Mouse (Mus musculus) brain, embryonic 14.5 days (tissue): ENCODE data around the gene Pip5kl1. TPM values are rescaled to one million over a fixed set of nuclear protein-coding genes. Genes with fewer than 3 reads are reported as not detected.

Experiments used
- DNase-seq: peaks from one replicate; pipeline ENCODE4 v3.0.0-alpha.2; 2011; ENCODE audit warnings: low read depth
- CTCF ChIP-seq: fragments of 200-500 bp; IDR thresholded peaks from 2 replicates; pipeline ENCODE4 v1.5.1; 2012; ENCODE audit warnings: inconsistent platforms, mild to moderate bottlenecking, moderate library complexity, borderline replicate concordance; ENCODE audit not compliant: insufficient read depth, insufficient read length; ENCODE audit errors: extremely low read depth
- POLR2A ChIP-seq: fragments of 200-500 bp; IDR thresholded peaks from 2 replicates; pipeline ENCODE4 v1.6.1; 2012; ENCODE audit warnings: mild to moderate bottlenecking, inconsistent platforms, borderline replicate concordance; ENCODE audit not compliant: poor library complexity, insufficient read depth, insufficient read length, severe bottlenecking; ENCODE audit errors: extremely low read depth
- polyA plus RNA-seq: library from polyadenylated mRNA; depleted of rRNA; stranded (reverse); fragments of >200 nt; gene quantifications from 2 replicates; pipeline ENCODE4 v1.2.3, GENCODE M21; 2012

Gene Pip5kl1
- polyA plus RNA-seq, 1 experiment, result 13.2 TPM

GRCm38 (mm10) chr2:32596725-32597124, 22.1 kb downstream of the Pip5kl1 start:
- DNase-seq, result peak; percentile 74
- TF ChIP-seq POLR2A, result no peak
- TF ChIP-seq CTCF, result no peak

- no peak for TF ChIP-seq CTCF
- TF ChIP-seq POLR2A, result no peak
- DNase-seq, result no peak
Observed at GRCm38 (mm10) chr2:32597248-32597647, 22.7 kb downstream of the Pip5kl1 start.

GRCm38 (mm10) chr2:32597699-32598098, 23.1 kb downstream of the Pip5kl1 start:
- no peak for TF ChIP-seq CTCF
- TF ChIP-seq POLR2A, result no peak
- no peak for DNase-seq

DNA sequence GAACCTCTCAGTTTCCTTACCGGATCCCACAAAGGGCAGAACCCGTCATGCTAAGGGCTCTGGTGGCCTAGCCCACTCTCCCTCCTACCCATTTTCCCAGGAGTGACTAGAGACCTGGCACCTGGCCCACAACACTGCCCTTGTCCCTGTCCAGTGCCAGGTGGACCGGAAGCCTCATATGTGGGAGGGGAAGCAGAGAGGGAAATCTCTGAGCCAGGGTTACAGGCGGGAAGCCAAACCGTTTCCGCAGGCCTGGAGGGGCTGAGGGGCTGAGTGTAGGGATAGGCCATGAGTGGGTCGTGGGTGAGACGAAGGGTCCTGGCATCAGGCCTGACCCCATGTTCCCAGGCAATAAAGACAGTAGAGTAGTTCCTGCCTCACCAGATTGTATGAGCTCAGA, 23.9 kb downstream of the Pip5kl1 start:
- no peak for TF ChIP-seq CTCF
- DNase-seq, result no peak

DNA sequence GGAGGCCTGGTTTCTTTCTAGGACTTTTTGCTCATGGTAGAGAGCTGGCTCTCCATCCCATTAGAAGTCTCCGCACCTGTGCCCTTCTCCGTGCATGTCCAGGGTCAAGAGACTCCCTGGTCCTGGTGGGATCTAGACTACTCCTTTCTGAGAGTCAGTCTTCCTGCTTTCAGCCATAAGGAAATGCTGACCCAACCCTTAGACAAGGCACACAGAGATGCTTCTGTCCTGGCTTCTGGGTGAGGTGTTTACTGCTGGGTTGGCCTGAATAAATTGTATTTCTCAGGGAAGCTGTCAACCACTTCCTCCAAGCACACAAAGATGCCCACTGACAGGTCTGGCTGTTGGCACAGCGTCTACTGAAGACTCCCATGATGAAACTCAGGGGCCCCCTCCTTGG, 24.8 kb downstream of the Pip5kl1 start, which contains the start of gene St6galnac6:
Gene St6galnac6, plus strand, starts transcription at position 301 of the 400 bp plus-strand sequence.
- no peak for DNase-seq
- TF ChIP-seq POLR2A, result no peak
- TF ChIP-seq CTCF, result no peak

GRCm38 (mm10) chr2:32601417-32602065, 26.9 kb downstream of the Pip5kl1 start:
- no peak for DNase-seq
- TF ChIP-seq POLR2A (no peak), CTCF (peak; percentile 49; the same call in 1 of the 2 replicates)

GRCm38 (mm10) chr2:32602600-32603054, 28.0 kb downstream of the Pip5kl1 start:
- peak; percentile 85 for DNase-seq
- TF ChIP-seq CTCF (peak; percentile 92), POLR2A (no peak)

- no peak for DNase-seq
- TF ChIP-seq CTCF, result no peak
- no peak for TF ChIP-seq POLR2A
Observed at GRCm38 (mm10) chr2:32604631-32605030, 30.0 kb downstream of the Pip5kl1 start.

DNA sequence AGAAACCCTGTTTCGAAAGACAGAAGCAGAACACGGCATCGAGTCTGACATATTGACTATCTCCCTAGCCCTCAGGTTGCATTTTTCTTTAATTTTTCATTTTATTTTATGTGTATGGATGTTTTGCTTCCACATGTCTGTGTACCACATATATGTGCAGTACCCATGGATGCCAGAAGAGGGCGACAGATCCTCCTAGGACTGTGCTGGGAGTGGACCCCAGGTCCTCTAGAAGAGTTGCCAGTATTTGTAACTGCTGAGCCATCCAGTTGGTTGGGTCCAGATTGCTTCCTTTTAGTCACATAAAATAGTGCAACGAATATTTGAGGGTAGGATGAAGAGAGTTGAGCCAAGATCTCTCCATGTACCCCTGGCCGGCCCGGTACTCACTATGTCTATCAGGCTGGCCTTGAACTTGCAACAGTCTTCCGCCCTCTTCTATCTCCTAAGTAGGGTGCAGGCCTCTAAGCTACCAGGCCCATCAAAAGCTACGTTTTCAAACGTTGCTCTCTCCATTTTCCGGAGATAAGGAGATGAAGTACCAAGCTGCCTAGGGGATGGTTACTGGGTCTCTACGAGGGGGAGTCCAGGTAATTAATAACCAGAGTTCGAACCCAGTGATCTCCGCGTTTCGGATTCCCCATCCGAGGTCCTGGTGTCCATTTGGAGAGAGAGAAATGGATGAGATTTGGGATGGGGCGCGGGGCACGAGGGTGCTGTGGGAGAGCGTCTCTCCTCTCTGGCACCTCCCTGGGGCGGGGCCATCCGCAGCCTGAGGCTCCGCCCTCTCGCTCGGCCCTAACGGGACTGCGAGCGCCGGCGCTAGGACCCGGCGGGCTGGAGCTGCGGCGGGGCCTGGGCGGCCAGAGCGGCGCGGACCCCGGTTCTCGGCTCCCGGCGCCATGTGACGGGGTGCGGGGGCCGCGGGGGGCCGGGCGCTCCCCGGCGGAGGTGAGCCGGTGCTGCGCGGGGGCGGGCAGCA, 31.9 kb downstream of the Pip5kl1 start:
- peak; percentile 87 for DNase-seq
- peak; percentile 52; the same call in 1 of the 2 replicates for TF ChIP-seq CTCF
- TF ChIP-seq POLR2A, result 0 out of 2 replicates have a peak, but pooled peaks have one; percentile 45

GRCm38 (mm10) chr2:32607262-32607947, 32.8 kb downstream of the Pip5kl1 start:
- peak; percentile 45 for DNase-seq
- TF ChIP-seq POLR2A (no peak), CTCF (no peak)
